Mouse (Mus musculus) testis, adult 2 months (tissue): ENCODE results near the gene Serbp1.

Experiments used
- CTCF ChIP-seq: fragments of 200-500 bp; IDR thresholded peaks from 2 replicates; pipeline ENCODE4 v1.5.1; 2012; ENCODE audit warnings: low read depth, mild to moderate bottlenecking, inconsistent platforms, low read length, moderate library complexity; ENCODE audit not compliant: control insufficient read depth, insufficient read depth, insufficient replicate concordance
- POLR2A ChIP-seq: fragments of 200-500 bp; IDR thresholded peaks from 2 replicates; pipeline ENCODE4 v1.6.1; 2012; ENCODE audit warnings: low read depth, mild to moderate bottlenecking, inconsistent platforms, low read length, moderate library complexity; ENCODE audit not compliant: control insufficient read depth

- TF ChIP-seq POLR2A = no peak
- no peak for TF ChIP-seq CTCF
Observed at GRCm38 (mm10) chr6:67194606-67195005, 43.4 kb upstream of the Serbp1 start.
